Comparison of ENCODE assay signal across 8 mouse cellular contexts in the genomic region with DNA sequence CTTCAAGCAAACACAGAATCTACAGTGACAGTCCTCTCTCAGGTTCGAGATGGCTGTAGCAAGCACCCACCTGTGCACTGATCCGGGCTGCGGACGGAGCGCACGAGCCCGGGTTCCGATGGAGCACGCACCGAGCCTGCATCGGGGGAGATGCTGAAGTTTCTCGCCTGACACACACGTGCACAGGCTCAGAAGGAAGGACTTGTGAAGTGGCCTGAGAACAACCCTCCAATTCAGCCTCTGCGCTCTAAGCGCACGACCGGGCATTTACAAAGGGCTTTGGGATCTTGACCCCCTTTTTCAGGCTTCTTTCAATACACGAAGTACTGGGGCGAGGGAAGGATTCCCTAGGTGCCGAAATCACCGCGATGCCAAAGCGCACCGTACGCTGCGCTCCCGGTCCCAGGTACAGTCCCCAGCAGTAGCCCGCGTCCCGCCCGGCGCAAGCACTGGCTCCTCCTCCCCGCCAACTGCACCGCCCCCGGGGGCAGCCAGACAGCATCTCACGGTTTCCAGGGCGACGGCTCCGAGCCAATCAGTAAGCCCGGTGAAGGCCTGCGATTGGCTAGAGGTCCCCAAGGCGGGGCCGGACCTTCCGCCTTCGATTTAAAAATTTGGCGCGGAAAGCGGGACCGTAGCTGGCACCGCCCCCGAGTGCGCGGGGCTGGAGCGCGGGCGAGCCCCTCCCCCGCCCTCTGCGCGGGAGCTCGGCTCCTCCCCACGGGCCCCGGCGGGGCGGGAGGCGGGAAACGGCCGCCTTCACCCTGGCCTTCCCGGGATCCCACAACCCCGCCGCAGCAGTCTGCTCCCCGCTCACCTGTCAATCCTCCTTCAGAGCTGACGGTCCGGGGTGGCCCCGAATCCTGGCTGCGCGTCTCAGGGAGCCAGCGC. TPM values are rescaled to one million over a fixed set of nuclear protein-coding genes. Genes with fewer than 3 reads are reported as not detected.
DNase-seq lines count a peak whose midpoint lies in the region; ATAC-seq and TF ChIP-seq lines count a peak whose summit lies in the region.

No protein-coding gene starts in this region.

- peaks cover 24% of the 10 kb centered on the region for H3K4me1 ChIP-seq in hindbrain, embryonic 13.5 days (replicated peaks)

- DNase-seq in Patski (ENCODE audit: low read depth, low spot score), result peak; percentile 84
- peak; percentile 97 for DNase-seq in cerebellum, postnatal 14 days
- DNase-seq in frontal cortex, postnatal 14 days (ENCODE audit: low spot score in 2 of 2), result peak; percentile 93
- DNase-seq in layer of hippocampus, postnatal 25 days (ENCODE audit: extremely low spot score in 1 of 2, low spot score in 1 of 2), result peak; percentile 80 to 83
- DNase-seq in lung, postnatal 25 days (ENCODE audit: low spot score), result peak; percentile 97
- peak; percentile 98 for DNase-seq in retina, embryonic 14.5 days (ENCODE audit: low spot score)
- DNase-seq in thymus, postnatal 4 days, result peak; percentile 97

- H3K4me3 ChIP-seq in hindbrain, embryonic 13.5 days, result peak overlapping the region; percentile 69

- peak; percentile 97 for ATAC-seq in Patski
- ATAC-seq in hindbrain, embryonic 13.5 days (ENCODE audit: low FRiP score), result peak; percentile 99

- in situ Hi-C loops in Patski (cut with MboI; ENCODE audit: low pct_unique_long_range_greater_than_20kb), result loop anchor here (25.0 kb wide), 1 partner anchor 381 kb away; no protein-coding TSS in a partner anchor

- no peaks in the 10 kb centered on the region for H3K27me3 ChIP-seq in Patski
- peaks cover 44% of the 10 kb centered on the region for H3K27me3 ChIP-seq in hindbrain, embryonic 13.5 days

- no peaks in the 10 kb centered on the region for H3K36me3 ChIP-seq in hindbrain, embryonic 13.5 days

- H3K9ac ChIP-seq in hindbrain, embryonic 13.5 days, result peak overlapping the region; percentile 68

- peak overlapping the region; percentile 100 for H3K4me2 ChIP-seq in hindbrain, embryonic 13.5 days

- no peak for TF ChIP-seq CTCF in Patski (IDR thresholded peaks at IDR 0.05)

- CTCF ChIA-PET in Patski (lab: Charles Lee), result interaction anchor here (1.3 to 4.0 kb wide), 2 partner anchors 13 to 245 kb away, joined by 4 to 22 read pairs; no protein-coding TSS in a partner anchor

- 0 out of 2 replicates have a peak overlapping the region, but pooled peaks have one; percentile 30 for H3K27ac ChIP-seq in hindbrain, embryonic 13.5 days

- POLR2A ChIA-PET in Patski (lab: Charles Lee), result interaction anchor here (1.0 kb wide), 2 partner anchors 19 to 233 kb away, joined by 3 read pairs; no protein-coding TSS in a partner anchor

- no peaks in the 10 kb centered on the region for H3K9me3 ChIP-seq in hindbrain, embryonic 13.5 days

- under 1% methylated on average over 69 of the region's 77 CpGs for WGBS in hindbrain, embryonic 13.5 days

RNA-seq across cellular contexts. Expression of a gene that starts 0.6 kb away (rescaled TPM):
- polyA plus RNA-seq in Patski (2021), result 8.7 TPM
- 3.4 and 4.0 TPM in 2 replicates for polyA plus RNA-seq in hindbrain, embryonic 13.5 days (2015; fragmentation: Nextera tagmentation; extraction: Ambion mirVana)
- under 1 TPM; 0.59 TPM for total RNA-seq in layer of hippocampus, postnatal 25 days (2021)

RNA-seq across cellular contexts. Expression of a gene that starts 27.7 kb away (rescaled TPM):
- 13.3 TPM for polyA plus RNA-seq in Patski (2021)
- 22.4 and 24.2 TPM in 2 replicates for polyA plus RNA-seq in hindbrain, embryonic 13.5 days (2015; fragmentation: Nextera tagmentation; extraction: Ambion mirVana)
- total RNA-seq in layer of hippocampus, postnatal 25 days (2021), result 100 to 1,000 TPM in 1 of 2 experiments, 10 to 100 TPM in 1; 56.4 to 101 TPM

RNA-seq across cellular contexts. Expression of a gene that starts 33.0 kb away (rescaled TPM):
- not detected for polyA plus RNA-seq in Patski (2021)
- polyA plus RNA-seq in hindbrain, embryonic 13.5 days (2015; fragmentation: Nextera tagmentation; extraction: Ambion mirVana), result 1.4 and 2.2 TPM in 2 replicates
- total RNA-seq in layer of hippocampus, postnatal 25 days (2021), result not detected

Comparison
In these comparisons a context has a peak if more than half of its experiments do, and no peak if none do; other contexts are left out.
1. Peak in every context shown above with its lines: DNase-seq, ATAC-seq, H3K4me3 ChIP-seq and H3K27ac ChIP-seq.